Mouse (Mus musculus): Measurements from ENCODE around the gene Whrn. TPM values are rescaled to one million over a fixed set of nuclear protein-coding genes. Genes with fewer than 3 reads are reported as not detected.

The Whrn gene
- total RNA-seq (2014; fragmentation: Nextera tagmentation) (0.15 and 0.82 TPM in 2 replicates), total RNA-seq (2017) (not detected in 2 replicates)

DNA sequence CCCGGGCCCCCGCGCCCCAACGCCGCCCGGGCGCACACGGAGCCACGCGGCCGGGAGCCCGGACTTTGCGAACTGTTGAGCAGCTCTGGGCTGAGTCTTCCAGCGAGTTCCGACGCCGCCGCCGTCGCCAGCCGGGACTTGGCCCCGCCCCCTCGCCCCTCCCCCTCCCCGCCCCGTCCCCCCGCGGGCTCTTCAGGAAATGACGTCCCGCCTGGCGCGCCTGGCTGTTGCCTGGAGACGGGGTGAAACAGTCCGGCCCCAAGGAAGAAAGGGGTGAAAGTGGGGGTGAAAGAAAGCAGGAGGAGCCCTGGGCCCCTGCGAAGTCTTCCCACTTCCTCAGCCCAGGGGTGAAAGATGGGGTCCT lies at the start of gene Whrn:
Whrn (minus strand) TSS at position 77 of the 364 bp plus-strand sequence.
- ATAC-seq (replicated peaks; ENCODE audit: low FRiP score, low TSS enrichment, poor library complexity, severe bottlenecking) = peak; percentile 65

DNA sequence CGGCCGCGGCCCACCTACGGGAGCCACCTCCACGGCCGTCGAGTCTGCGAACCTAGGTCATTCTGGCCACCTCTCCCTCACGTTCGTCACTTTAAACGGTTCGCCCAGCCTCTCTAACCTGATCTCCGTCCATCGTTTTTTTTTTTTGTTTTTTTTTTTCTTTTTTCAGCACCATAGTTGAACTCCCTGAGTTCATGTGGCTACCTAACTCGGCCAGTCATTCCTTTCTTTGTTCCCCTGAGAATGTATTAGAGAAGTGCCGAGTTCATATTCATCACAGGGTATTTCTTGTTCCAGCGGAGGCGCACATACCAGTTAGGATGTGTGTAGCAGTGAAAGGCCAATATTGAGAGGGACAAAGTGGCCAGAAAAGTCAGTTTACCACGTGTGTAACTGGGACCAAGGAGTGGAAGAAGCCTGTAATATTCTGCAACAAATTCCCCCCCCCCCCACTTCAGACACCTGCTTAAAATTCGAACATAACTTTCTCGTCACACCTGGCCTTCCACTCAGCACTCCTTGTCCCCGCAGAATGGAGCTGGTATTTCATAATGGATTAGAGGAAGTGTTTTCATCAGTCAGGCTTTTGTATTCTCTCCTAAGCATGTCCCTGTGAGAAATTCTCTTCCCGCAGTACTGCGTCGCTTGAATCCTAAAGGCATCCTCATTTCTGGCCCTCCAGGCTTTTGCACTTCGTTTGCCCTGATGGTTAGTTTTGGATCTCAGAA lies 49.6 kb upstream of the Whrn start:
- no peak; the same call in 1 of the 2 replicates for ATAC-seq (replicated peaks; ENCODE audit: low FRiP score, low TSS enrichment, poor library complexity, severe bottlenecking)

DNA sequence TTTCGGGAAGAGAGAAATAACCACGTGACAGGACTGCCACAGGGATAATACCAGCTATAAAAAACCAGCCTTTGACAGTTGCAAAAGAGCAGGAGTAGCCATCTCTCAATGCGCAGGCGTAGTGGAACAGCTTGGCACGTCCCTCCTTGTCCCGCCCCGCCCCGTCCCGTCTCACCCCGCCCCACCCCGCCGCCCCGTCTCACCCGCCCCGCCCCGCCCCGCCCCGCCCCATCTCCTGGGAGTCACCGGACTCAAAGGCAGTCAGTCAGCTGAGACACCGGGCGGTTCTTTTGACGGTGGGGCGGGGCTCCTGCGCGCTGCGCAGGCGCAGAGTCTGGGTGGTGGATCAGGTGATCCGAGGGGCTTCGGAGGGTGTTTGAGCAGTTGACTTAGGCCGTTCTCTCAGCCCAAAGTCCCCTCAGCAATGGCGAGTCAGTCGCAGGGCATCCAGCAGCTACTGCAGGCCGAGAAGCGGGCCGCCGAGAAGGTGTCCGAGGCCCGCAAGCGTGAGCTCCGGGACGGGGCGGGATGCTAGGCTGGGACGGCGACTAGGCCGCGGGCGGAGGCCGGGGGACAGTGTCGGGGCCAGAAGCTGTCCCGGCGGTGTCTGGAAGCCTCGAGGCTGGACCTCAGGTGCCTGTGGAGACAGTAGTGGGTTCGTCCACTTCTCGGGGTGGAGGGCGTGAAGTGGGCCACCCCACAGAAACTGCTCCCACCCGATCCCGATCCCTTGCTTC lies 48.9 kb upstream of the Whrn start, which contains the start of gene Atp6v1g1:
Atp6v1g1 (plus strand) TSS at position 279 of the 737 bp plus-strand sequence.
- peak; percentile 94 for ATAC-seq (replicated peaks; ENCODE audit: low FRiP score, low TSS enrichment, poor library complexity, severe bottlenecking)

DNA sequence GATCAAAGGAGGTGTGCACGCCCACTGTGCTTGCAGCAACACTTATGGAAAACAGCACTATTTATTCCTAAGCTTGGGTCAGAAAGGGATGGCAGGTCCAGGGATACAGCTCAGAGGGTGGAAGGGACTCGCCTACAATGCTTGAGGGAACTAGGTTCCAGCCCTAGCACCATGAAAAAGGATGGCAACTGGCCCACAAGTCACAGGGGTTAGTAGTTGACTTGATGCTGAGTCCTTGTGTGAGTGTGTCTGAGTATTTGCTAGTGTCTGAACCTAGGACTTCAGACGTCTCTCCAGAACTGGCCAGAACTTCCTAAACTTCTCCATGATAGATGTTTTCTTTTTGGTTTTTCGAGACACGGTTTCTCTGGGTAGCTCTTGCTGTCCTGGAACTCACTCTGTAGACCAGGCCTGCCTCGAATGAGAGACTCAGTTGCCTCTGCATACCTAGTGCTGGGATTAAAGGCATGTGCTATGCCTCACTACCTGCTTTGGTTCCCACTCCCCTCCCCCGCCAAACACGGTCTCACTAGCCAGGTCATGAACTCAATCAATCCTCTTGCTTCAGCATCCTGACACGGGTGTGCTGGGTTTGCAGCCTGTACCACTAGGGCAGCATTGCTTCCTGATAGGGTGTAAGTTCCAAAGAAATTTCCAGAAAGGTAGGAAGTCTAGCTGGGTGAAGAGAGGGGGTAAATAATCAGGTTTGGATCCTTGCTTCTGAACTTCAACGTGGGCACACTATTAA lies 48.1 kb upstream of the Whrn start:
- peak; percentile 45 for ATAC-seq (replicated peaks; ENCODE audit: low FRiP score, low TSS enrichment, poor library complexity, severe bottlenecking)

DNA sequence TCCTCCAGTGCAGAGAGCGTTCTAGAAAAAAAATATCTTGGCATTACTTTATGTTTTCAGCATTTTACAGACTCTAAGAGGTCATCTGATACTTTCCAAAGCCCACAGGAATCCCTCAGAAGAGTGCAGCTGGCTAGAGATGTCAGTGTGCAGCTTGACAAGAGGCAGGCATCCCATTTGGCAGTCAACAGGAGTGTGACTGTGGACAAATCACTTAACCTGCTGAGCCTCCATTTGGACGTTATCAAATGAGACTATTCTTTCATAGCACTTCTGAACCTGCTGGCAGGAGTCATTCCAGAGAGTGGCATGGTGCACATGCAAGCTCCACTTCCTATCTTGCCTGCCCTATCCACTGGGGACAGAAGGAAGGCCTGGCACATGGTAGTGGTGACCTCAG lies 46.4 kb upstream of the Whrn start:
- no peak for ATAC-seq (replicated peaks; ENCODE audit: low FRiP score, low TSS enrichment, poor library complexity, severe bottlenecking)

DNA sequence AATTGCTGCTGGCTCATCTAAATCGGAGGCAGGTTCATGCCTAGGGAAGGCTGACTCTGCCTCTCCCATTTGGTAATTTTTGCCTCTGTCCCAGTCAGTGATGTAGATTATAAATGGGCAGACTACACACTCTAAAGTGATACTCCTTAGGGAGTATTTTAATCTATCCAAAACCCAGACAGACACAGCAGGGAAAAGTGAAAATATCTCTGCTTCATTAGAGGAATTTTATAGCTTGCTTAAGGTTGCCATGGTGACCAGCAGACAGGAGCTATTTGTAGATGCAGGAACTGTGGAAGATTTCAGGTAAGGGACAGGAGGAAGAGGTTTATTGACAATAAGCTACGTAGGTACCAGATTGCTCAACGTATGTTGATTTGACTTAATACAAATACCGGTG lies 41.8 kb upstream of the Whrn start:
- ATAC-seq (replicated peaks; ENCODE audit: low FRiP score, low TSS enrichment, poor library complexity, severe bottlenecking) = no peak

DNA sequence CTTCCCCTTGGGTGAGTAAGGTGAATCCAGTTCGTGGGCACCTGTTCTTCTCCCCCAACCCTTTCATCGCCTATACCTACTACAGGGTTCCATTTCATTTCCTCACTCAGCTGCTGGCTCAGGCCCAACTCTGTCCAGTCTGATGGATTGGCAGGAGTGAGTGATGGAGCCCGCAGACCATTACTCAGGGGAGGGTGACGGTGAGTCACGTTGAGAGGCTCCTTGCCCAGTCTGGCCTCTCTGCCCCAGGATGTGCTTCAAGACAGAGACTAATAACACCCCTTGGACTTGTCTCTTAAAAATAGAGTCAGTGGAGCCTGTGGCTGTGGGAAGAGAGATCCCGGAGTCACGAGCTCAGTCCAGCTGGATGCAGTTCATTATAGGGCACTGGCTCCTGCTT lies 34.6 kb upstream of the Whrn start:
- ATAC-seq (replicated peaks; ENCODE audit: low FRiP score, low TSS enrichment, poor library complexity, severe bottlenecking) = no peak

DNA sequence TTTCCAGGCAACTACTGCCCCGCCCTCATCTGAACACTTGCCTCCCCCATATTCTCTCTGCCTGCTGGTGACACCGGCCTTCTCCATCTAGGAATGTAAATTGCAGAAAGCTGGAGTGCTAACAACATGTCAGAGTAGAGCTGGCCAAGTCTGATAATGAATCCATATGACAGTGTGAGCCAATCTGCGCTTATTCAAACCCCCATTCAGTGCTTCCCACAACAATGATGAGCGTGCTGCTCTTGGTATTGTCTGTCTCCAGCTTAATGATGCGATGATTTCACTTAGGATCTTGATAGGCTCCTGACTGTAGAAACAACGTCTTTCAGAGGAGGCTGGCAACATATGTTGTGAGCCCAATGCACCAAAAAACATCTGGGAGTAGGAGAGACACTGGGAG lies 33.2 kb upstream of the Whrn start:
- no peak for ATAC-seq (replicated peaks; ENCODE audit: low FRiP score, low TSS enrichment, poor library complexity, severe bottlenecking)

DNA sequence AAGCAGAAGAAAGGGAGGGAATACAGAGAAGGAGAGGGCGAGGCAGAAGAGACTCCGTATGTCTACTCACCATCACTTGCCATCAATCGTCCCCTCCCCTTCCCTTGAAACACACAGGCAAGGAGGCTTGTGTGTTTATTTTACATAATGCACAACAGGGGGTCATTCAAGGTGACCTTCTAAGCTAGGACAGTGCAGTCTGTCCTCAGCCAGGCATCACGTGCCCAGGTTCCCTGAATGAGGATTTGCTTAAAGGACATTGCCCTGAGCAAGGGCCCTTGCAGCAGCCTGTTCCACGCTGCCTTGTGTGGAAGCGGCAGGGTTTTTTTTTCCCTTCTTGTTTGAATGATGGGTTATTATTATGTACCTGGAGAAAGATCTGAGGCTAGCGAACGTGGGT lies 29.7 kb upstream of the Whrn start:
- no peak for ATAC-seq (replicated peaks; ENCODE audit: low FRiP score, low TSS enrichment, poor library complexity, severe bottlenecking)

DNA sequence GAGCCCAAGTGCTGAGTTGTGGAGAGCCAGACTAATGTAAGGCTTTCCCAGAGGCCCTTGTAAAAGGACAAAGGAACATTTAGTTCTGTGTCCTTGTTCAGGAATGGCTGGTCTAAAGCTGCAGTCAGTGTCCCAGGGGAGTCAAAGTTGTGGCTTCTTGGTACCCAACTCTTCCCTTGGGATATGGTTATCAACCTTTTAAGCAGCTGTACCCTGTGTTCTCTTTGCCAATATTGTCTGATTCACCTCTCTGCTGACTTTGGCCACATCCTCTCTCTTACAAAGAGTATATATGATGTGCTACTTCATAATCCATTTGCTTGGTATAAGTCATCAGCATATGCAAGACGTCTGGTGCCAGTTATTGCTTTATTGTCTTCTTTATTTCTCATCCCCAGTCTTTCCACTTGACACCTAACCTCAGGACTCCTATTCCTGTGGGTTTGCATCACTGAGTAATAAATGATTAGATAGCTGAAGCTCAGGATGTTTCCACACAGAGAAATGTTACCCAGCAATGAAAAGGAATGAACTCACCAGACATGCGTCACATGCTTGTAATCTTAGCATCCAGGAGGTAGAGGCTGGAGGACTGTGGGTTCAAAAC lies 26.1 kb upstream of the Whrn start:
- ATAC-seq (replicated peaks; ENCODE audit: low FRiP score, low TSS enrichment, poor library complexity, severe bottlenecking) = no peak

DNA sequence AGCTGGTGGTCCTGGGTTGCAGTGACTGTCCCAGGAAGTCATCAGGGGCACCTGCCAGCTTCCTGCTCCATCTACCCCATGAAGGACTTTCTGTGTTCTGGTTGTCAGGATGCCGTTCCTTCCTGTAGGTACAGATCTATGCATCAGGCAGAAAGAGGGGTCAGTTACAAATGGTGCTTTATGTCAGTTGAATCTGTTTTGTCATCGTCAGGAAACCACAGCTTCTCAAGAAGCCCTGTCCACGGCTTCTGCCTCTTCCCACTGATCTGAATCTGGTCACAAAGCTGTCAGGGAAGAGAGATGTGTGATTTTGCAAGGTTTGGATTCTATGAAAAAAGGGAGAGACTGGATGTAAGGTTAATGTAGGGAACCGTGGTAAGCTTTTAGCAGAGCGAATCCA lies 19.2 kb upstream of the Whrn start:
- ATAC-seq (replicated peaks; ENCODE audit: low FRiP score, low TSS enrichment, poor library complexity, severe bottlenecking) = no peak

DNA sequence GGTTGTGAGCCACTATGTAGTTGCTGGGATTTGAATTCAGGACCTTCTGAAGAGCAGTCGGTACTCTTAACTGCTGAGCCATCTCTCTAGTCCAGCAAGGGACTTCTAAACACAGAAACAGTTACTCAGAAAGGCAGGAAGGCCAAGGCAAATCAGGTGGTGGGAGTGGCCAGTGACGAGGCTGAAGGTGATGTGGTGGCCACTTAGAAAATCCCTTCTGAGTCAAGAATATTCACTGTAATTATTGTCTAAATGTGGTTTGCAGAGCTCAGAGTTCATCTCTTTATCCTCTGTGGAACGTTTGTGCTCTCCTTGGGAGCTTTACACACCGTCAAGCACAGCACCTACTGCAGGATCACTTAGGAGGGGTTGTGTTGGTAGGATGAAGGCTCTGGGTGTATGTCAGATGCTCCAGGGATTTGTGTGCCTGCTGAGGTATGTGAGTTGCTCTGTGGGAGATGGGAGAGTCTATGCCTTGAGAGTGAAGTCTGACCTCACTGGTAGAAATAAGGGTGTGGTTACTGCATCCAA lies 18.7 kb upstream of the Whrn start:
- no peak for ATAC-seq (replicated peaks; ENCODE audit: low FRiP score, low TSS enrichment, poor library complexity, severe bottlenecking)

DNA sequence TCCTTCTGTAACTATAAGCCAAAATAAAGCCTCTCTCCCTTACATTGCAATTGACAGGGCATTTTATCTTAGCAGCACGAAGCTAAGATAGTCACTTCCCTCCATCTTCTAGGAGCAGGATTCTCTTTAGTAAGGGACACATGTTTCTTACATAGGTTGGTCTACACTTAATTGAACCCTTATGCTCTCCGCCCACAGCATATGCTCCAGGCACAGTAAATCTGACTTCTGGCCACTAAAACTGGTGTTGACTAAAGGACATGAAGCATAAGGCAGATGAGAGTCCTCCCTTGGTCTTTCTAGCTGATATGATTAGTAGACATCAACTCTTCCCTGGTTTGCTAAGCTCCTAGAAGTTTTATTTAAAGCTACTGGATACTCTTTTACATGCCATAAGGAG lies 17.1 kb upstream of the Whrn start:
- ATAC-seq (replicated peaks; ENCODE audit: low FRiP score, low TSS enrichment, poor library complexity, severe bottlenecking) = no peak

DNA sequence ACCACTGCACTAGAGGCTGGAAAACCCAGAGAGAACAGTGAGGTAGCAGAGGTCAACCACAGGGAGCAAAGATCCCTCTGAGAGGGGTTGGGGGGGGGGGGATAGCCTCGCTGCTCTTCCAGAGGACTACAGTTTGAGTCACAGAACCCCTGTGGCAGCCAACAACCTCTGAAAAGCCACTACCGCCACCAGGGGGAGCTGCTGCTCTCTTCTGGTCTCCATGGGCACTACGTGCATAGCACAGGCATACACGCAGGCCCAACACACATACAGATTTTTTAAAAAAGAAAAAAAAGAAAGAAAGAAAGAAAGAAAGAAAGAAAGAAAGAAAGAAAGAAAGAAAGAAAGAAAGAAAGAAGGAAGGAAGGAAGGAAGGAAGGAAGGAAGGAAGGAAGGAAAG lies 12.4 kb upstream of the Whrn start:
- ATAC-seq (replicated peaks; ENCODE audit: low FRiP score, low TSS enrichment, poor library complexity, severe bottlenecking) = peak; percentile 81; the same call in 1 of the 2 replicates

DNA sequence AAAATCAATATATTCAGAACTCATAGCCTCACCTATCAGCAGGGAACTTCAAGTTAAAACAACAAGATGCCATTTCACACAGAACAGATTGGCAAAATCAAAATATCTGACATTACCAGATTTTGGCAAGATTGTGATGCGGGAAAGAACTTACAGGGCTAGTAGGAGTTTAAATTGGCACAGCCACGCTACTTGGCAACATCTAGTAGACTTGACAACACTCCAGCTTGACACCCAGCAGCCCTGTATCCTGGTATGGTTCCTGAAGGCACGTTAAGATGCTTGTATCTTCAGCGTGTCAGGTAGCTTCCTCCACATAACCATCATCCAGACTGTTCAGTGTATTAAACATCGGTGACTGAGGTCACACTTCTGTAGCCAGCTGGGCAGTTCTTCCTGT lies 11.7 kb upstream of the Whrn start:
- ATAC-seq (replicated peaks; ENCODE audit: low FRiP score, low TSS enrichment, poor library complexity, severe bottlenecking) = no peak

DNA sequence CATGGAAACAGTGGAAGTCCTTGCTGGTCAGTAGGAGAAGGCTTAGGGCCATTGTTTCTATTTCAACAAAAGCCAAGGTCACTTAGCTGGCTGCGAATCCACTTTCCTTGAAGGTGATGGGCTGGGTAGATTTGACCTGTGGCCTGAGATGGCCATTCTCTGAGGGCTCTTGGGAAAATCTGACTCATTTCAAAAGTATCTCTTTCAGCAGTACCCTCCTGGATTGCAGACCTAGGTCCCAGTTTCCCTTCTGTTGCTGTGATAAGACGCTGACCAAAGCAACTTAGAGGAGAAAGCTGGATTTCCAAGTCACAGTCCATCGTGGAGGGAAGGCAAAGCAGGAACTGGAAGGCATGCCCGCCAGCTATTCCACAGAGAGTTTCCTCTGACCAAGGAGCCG lies 8.2 kb upstream of the Whrn start:
- no peak for ATAC-seq (replicated peaks; ENCODE audit: low FRiP score, low TSS enrichment, poor library complexity, severe bottlenecking)

DNA sequence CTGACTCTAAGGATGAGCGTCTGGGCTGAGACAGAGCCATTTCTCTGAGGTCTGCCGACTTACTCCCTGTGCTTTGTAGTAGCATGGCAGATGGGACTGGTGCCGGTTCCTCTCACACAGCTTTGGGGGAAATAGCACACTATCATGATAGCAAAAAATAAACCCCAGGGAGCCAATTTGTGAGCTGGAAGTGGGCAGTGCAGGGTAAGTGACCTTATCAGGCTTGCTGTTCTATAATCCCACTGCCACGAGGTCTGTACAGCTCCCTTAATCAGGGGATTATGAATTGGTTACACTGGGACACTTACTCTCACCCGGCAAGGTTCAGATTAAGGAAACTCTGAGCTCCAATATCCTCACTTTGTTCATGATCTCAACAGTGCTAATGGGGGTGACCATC lies 5.3 kb upstream of the Whrn start:
- ATAC-seq (replicated peaks; ENCODE audit: low FRiP score, low TSS enrichment, poor library complexity, severe bottlenecking) = no peak

DNA sequence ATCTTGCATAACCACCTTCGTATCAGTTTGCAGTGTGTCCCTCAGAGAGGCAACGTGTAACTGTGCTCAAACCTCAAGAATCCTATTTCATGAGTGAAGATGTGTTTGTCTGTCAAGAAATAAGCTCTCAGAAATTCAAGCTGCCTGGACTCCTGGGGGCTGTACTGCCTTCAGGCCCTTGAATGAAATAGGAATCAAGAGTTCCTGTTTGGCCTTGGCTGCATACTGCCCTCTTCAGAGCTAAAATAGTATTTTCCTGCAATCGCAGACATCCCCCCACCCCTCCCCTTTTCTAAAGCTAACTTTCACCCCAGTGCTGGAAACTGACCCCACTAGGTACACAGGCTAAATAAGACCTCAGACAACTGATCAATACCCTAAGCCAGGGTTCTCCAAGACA lies 2.6 kb upstream of the Whrn start:
- ATAC-seq (replicated peaks; ENCODE audit: low FRiP score, low TSS enrichment, poor library complexity, severe bottlenecking) = no peak

DNA sequence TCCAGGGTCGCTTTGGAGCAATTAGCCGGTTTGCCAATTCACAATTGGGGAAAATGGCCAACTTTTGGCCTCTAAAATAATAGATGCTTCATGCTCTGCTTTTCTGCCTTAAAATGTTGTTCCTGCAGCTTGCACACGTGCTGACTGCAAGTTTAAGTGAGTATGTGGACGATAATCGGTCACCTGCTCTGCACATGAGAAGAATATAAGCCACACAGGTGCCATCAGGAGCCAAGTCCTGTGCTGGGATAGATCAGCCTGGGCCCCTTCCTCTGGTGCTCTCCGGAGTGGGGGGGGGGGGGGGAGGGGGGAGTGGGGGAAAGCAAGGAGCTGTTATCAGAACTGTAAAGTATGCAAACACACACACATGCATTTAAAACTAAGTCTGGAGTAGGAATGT lies 521 bp upstream of the Whrn start:
- ATAC-seq (replicated peaks; ENCODE audit: low FRiP score, low TSS enrichment, poor library complexity, severe bottlenecking) = 0 out of 2 replicates have a peak, but pooled peaks have one; percentile 6
